Mouse (Mus musculus): ENCODE measurements around the gene Mfsd12. TPM values are rescaled to one million over a fixed set of nuclear protein-coding genes. Genes with fewer than 3 reads are reported as not detected.

The Mfsd12 gene
- polyA plus RNA-seq, 1 experiment from 2014 or later: 10.7 TPM

GRCm38 (mm10) chr10:81412586-81413309, 55.5 kb downstream of the Mfsd12 start:
- H3K27ac ChIP-seq (replicated peaks): peak overlapping the region; percentile 98
- H3K9me3 ChIP-seq: no peaks in the 10 kb centered on the region
- peaks cover 100% of the 10 kb centered on the region for H3K4me1 ChIP-seq
- no peak overlapping the region for H3K4me3 ChIP-seq
- peaks cover 34% of the 10 kb centered on the region for H3K36me3 ChIP-seq
- H3K9ac ChIP-seq: peak overlapping the region; percentile 71
- peak overlapping the region; percentile 37 for H3K4me2 ChIP-seq
- no peak for ATAC-seq (ENCODE audit: extremely low read depth, insufficient number of reproducible peaks, low FRiP score, low TSS enrichment)
- 69% methylated on average over 16 of the region's 16 CpGs for WGBS
- H3K27me3 ChIP-seq (replicated peaks): no peaks in the 10 kb centered on the region

GRCm38 (mm10) chr10:81413310-81414261, 56.3 kb downstream of the Mfsd12 start:
- Histone ChIP-seq H3K9ac (peak overlapping the region; percentile 71), H3K4me1 (peaks cover 100% of the 10 kb centered on the region), H3K27me3 (replicated peaks) (no peaks in the 10 kb centered on the region), H3K36me3 (peaks cover 31% of the 10 kb centered on the region), H3K27ac (replicated peaks) (peak overlapping the region; percentile 98), H3K4me2 (peak overlapping the region; percentile 50), H3K9me3 (no peaks in the 10 kb centered on the region), H3K4me3 (peak overlapping the region; percentile 22; the same call in 1 of the 2 replicates)
- ATAC-seq (ENCODE audit: extremely low read depth, insufficient number of reproducible peaks, low FRiP score, low TSS enrichment): no peak
- WGBS: 29% methylated on average over 26 of the region's 26 CpGs

- peaks cover 99% of the 10 kb centered on the region for H3K4me1 ChIP-seq
- peaks cover 32% of the 10 kb centered on the region for H3K36me3 ChIP-seq
- H3K9me3 ChIP-seq: no peaks in the 10 kb centered on the region
- no peaks in the 10 kb centered on the region for H3K27me3 ChIP-seq (replicated peaks)
- H3K27ac ChIP-seq (replicated peaks): peak overlapping the region; percentile 55; the same call in 1 of the 2 replicates
- no peak for ATAC-seq (ENCODE audit: extremely low read depth, insufficient number of reproducible peaks, low FRiP score, low TSS enrichment)
- peak overlapping the region; percentile 71; the same call in 1 of the 2 replicates for H3K9ac ChIP-seq
- H3K4me2 ChIP-seq: no peak overlapping the region
- no peak overlapping the region for H3K4me3 ChIP-seq
Observed at GRCm38 (mm10) chr10:81414682-81415081, 57.4 kb downstream of the Mfsd12 start.

- H3K9ac ChIP-seq: peak overlapping the region; percentile 71; the same call in 1 of the 2 replicates
- 81% methylated on average over 5 of the region's 5 CpGs for WGBS
- H3K27ac ChIP-seq (replicated peaks): no peak overlapping the region; the same call in 1 of the 2 replicates
- peaks cover 36% of the 10 kb centered on the region for H3K36me3 ChIP-seq
- H3K4me1 ChIP-seq: peaks cover 94% of the 10 kb centered on the region
- no peak overlapping the region for H3K4me2 ChIP-seq
- no peak overlapping the region for H3K4me3 ChIP-seq
- ATAC-seq (ENCODE audit: extremely low read depth, insufficient number of reproducible peaks, low FRiP score, low TSS enrichment): no peak
- H3K9me3 ChIP-seq: no peaks in the 10 kb centered on the region
- no peaks in the 10 kb centered on the region for H3K27me3 ChIP-seq (replicated peaks)
Observed at GRCm38 (mm10) chr10:81415146-81415545, 57.9 kb downstream of the Mfsd12 start.

Small RNA genes lying within 50 kb of the gene (microRNA-seq; reads per million reads assigned to microRNA genes)
- gene Mir6913: 0.61 reads per million

Other genes starting within 250 kb of the Mfsd12 start
- 19.5 and 20.1 TPM in 2 replicates for gene Zbtb7a, start 222.3 kb upstream of the Mfsd12 start, polyA plus RNA-seq (2015; fragmentation: Nextera tagmentation; extraction: Ambion mirVana)
- gene Pias4, start 189.6 kb upstream of the Mfsd12 start, polyA plus RNA-seq (2015; fragmentation: Nextera tagmentation; extraction: Ambion mirVana): 35.7 and 40.3 TPM in 2 replicates
- 393 and 411 TPM in 2 replicates for gene Eef2, start 180.9 kb upstream of the Mfsd12 start, polyA plus RNA-seq (2015; fragmentation: Nextera tagmentation; extraction: Ambion mirVana)
- 41.5 and 42.4 TPM in 2 replicates for gene Dapk3, start 174.5 kb upstream of the Mfsd12 start, polyA plus RNA-seq (2015; fragmentation: Nextera tagmentation; extraction: Ambion mirVana)
- 0.27 TPM in 1 of 2 replicates, not detected in the other for gene 4930442H23Rik, start 173.6 kb upstream of the Mfsd12 start, polyA plus RNA-seq (2015; fragmentation: Nextera tagmentation; extraction: Ambion mirVana)
- gene Nmrk2, start 155.4 kb upstream of the Mfsd12 start, polyA plus RNA-seq (2015; fragmentation: Nextera tagmentation; extraction: Ambion mirVana): 5.2 and 6.1 TPM in 2 replicates
- 0.43 and 0.53 TPM in 2 replicates for gene Atcay, start 126.7 kb upstream of the Mfsd12 start, polyA plus RNA-seq (2015; fragmentation: Nextera tagmentation; extraction: Ambion mirVana)
- gene Zfr2, start 124.3 kb upstream of the Mfsd12 start, polyA plus RNA-seq (2015; fragmentation: Nextera tagmentation; extraction: Ambion mirVana): 4.1 and 6.5 TPM in 2 replicates
- gene Matk, start 104.6 kb upstream of the Mfsd12 start, polyA plus RNA-seq (2015; fragmentation: Nextera tagmentation; extraction: Ambion mirVana): 1.6 and 1.9 TPM in 2 replicates
- 244 and 260 TPM in 2 replicates for gene Mrpl54, start 90.6 kb upstream of the Mfsd12 start, polyA plus RNA-seq (2015; fragmentation: Nextera tagmentation; extraction: Ambion mirVana)
- gene Apba3, start 90.5 kb upstream of the Mfsd12 start, polyA plus RNA-seq (2015; fragmentation: Nextera tagmentation; extraction: Ambion mirVana): 45.4 and 51.4 TPM in 2 replicates
- 2.2 and 2.4 TPM in 2 replicates for gene Tjp3, start 65.9 kb upstream of the Mfsd12 start, polyA plus RNA-seq (2015; fragmentation: Nextera tagmentation; extraction: Ambion mirVana)
- gene Pip5k1c, start 64.5 kb upstream of the Mfsd12 start, polyA plus RNA-seq (2015; fragmentation: Nextera tagmentation; extraction: Ambion mirVana): 31.0 and 32.0 TPM in 2 replicates
- gene Cactin, start 36.4 kb upstream of the Mfsd12 start, polyA plus RNA-seq (2015; fragmentation: Nextera tagmentation; extraction: Ambion mirVana): 25.6 and 28.2 TPM in 2 replicates
- 13.6 and 14.7 TPM in 2 replicates for gene Tbxa2r, start 28.8 kb upstream of the Mfsd12 start, polyA plus RNA-seq (2015; fragmentation: Nextera tagmentation; extraction: Ambion mirVana)
- 0.06 TPM in 1 of 2 replicates, not detected in the other for gene Gipc3, start 14.2 kb upstream of the Mfsd12 start, polyA plus RNA-seq (2015; fragmentation: Nextera tagmentation; extraction: Ambion mirVana)
- 81.9 and 90.9 TPM in 2 replicates for gene Hmg20b, start 7.0 kb upstream of the Mfsd12 start, polyA plus RNA-seq (2015; fragmentation: Nextera tagmentation; extraction: Ambion mirVana)
- 0.98 and 1.1 TPM in 2 replicates for gene 4930404N11Rik, start 8.3 kb downstream of the Mfsd12 start, polyA plus RNA-seq (2015; fragmentation: Nextera tagmentation; extraction: Ambion mirVana)
- gene Fzr1, start 21.0 kb downstream of the Mfsd12 start, polyA plus RNA-seq (2015; fragmentation: Nextera tagmentation; extraction: Ambion mirVana): 72.2 and 78.1 TPM in 2 replicates
- gene Dohh, start 26.9 kb downstream of the Mfsd12 start, polyA plus RNA-seq (2015; fragmentation: Nextera tagmentation; extraction: Ambion mirVana): 69.7 and 73.6 TPM in 2 replicates
- gene Gm48551, start 27.0 kb downstream of the Mfsd12 start, polyA plus RNA-seq (2015; fragmentation: Nextera tagmentation; extraction: Ambion mirVana): 2.1 and 2.3 TPM in 2 replicates
- gene Gm48552, start 31.5 kb downstream of the Mfsd12 start, polyA plus RNA-seq (2015; fragmentation: Nextera tagmentation; extraction: Ambion mirVana): 0.82 and 1.1 TPM in 2 replicates
- gene Smim24, start 35.6 kb downstream of the Mfsd12 start, polyA plus RNA-seq (2015; fragmentation: Nextera tagmentation; extraction: Ambion mirVana): 2.7 and 3.1 TPM in 2 replicates
- gene Nfic, start 98.1 kb downstream of the Mfsd12 start, polyA plus RNA-seq (2015; fragmentation: Nextera tagmentation; extraction: Ambion mirVana): 56.6 and 57.4 TPM in 2 replicates
- gene Celf5, start 125.2 kb downstream of the Mfsd12 start, polyA plus RNA-seq (2015; fragmentation: Nextera tagmentation; extraction: Ambion mirVana): 0.15 and 0.16 TPM in 2 replicates
- gene Ncln, start 138.9 kb downstream of the Mfsd12 start, polyA plus RNA-seq (2015; fragmentation: Nextera tagmentation; extraction: Ambion mirVana): 51.7 and 53.8 TPM in 2 replicates
- 0.53 and 0.62 TPM in 2 replicates for gene S1pr4, start 142.6 kb downstream of the Mfsd12 start, polyA plus RNA-seq (2015; fragmentation: Nextera tagmentation; extraction: Ambion mirVana)
- gene Gna15, start 166.7 kb downstream of the Mfsd12 start, polyA plus RNA-seq (2015; fragmentation: Nextera tagmentation; extraction: Ambion mirVana): 1.5 and 2.0 TPM in 2 replicates
- 59.0 and 62.7 TPM in 2 replicates for gene Gna11, start 187.7 kb downstream of the Mfsd12 start, polyA plus RNA-seq (2015; fragmentation: Nextera tagmentation; extraction: Ambion mirVana)
- gene Aes, start 202.0 kb downstream of the Mfsd12 start, polyA plus RNA-seq (2015; fragmentation: Nextera tagmentation; extraction: Ambion mirVana): 629 and 649 TPM in 2 replicates
- gene Tle2, start 217.1 kb downstream of the Mfsd12 start, polyA plus RNA-seq (2015; fragmentation: Nextera tagmentation; extraction: Ambion mirVana): 23.4 and 26.4 TPM in 2 replicates
- 30.1 and 30.4 TPM in 2 replicates for gene Tle6, start 243.6 kb downstream of the Mfsd12 start, polyA plus RNA-seq (2015; fragmentation: Nextera tagmentation; extraction: Ambion mirVana)
- gene BC025920, start 248.8 kb downstream of the Mfsd12 start, polyA plus RNA-seq (2015; fragmentation: Nextera tagmentation; extraction: Ambion mirVana): 0.44 and 0.64 TPM in 2 replicates